Mouse (Mus musculus): ENCODE results near the gene Zmiz1.

Gene Zmiz1

GRCm38 (mm10) chr14:25614684-25615083, 155.7 kb downstream of the Zmiz1 start:
- no peak for DNase-seq (ENCODE audit: low spot score)

- no peak for DNase-seq (ENCODE audit: low spot score)
These were observed 156.6 kb downstream of the Zmiz1 start for GRCm38 (mm10) chr14:25615602-25616001.

DNA sequence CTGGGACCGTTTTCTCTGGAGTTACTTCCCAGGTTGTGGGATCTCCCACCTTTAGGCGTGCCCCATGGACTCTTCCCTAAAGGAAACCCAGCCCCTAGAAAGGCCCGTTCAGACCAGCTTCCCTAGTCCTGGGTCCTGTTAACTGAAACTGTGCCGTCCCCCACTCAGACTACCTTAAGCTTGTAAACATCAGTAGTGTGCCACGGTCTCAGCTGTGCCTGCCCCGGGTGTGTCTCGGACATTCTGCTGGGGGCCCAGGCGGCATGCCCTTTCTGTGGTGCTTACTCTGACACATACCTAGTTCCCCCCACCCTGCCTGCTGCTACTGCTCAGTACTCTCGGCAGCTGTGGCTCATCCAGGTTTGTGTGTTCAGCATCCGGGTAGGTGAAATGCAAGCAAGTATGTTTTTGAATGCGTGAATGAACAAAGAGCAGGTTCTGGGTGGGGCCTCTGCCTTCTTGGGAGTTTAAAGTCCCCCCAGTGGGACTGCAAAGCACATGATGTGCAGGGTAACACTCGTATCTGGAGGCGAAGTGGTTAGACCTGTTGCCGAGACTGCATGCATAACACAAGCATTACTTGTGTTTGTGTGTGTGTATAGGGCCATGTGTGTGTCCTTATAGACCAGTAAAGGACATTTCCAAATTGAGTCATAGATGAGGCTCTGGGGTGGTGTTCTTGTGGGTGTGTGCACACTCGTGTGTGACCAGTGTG, 157.2 kb downstream of the Zmiz1 start:
- no peak for DNase-seq (ENCODE audit: low spot score)

DNA sequence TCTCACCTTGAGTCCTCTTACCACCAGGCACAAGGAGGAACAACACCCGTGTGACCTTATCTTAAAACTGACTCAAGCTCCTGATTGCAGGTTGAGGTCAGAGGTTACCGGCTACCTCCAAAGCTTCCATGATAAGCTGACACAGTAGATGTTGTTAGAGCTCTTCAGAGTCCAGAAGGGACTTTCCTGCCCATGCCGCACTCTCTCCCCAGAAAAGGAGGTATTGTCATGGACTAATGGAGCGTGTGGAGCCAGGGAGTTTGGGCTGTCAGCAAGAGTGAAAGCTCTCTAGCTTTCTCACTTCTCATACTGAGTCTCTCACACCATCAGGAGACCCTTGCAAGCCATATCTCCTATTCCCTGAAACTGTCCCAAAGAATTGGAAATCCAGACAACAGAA, 158.3 kb downstream of the Zmiz1 start:
- DNase-seq (ENCODE audit: low spot score): no peak

- DNase-seq (ENCODE audit: low spot score): no peak
These were observed 160.2 kb downstream of the Zmiz1 start for GRCm38 (mm10) chr14:25619066-25619762.

DNA sequence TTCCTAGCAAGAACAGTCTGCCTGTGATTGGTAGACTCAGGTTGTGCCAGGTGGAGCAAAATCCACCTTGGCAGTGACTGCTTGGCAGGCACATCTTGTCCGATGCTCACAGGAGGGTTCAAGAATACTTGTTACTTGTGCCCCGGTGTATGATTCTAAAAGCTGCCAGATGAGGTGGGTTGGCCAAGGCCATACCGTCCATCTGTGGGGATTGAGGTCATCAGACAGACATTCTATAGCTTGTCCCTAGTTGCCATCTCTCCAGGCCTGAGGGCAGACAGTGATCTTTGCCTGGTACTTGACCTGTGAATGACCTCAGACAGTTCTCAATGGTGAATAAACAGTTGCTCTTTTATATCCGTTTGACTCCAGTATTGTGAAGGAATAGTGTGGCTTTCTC, 161.8 kb downstream of the Zmiz1 start:
- no peak for DNase-seq (ENCODE audit: low spot score)

GRCm38 (mm10) chr14:25623698-25624097, 164.7 kb downstream of the Zmiz1 start:
- DNase-seq (ENCODE audit: low spot score): no peak

DNA sequence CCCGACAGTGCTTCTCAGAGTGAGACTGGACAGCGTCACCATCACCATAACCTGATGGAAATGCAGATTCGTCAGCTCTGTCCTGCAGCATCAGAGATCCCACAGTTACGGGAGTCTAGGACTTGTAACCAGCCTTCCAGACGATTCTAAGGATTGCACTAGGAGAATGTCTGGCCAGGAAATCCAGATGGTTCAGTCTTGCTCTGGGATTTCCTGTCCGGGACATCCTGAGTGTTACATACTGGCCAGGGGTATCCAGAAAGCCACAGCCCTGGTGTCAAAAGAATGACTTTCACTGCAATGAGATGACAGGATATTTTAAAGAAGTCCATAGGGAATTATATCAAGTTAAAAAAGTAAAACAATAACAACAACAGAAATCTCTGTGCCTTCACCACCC, 165.7 kb downstream of the Zmiz1 start:
- DNase-seq (ENCODE audit: low spot score): no peak

GRCm38 (mm10) chr14:25627599-25628255, 168.7 kb downstream of the Zmiz1 start:
- no peak for DNase-seq (ENCODE audit: low spot score)

- no peak for DNase-seq (ENCODE audit: low spot score)
These were observed 169.6 kb downstream of the Zmiz1 start for GRCm38 (mm10) chr14:25628448-25629099.

DNA sequence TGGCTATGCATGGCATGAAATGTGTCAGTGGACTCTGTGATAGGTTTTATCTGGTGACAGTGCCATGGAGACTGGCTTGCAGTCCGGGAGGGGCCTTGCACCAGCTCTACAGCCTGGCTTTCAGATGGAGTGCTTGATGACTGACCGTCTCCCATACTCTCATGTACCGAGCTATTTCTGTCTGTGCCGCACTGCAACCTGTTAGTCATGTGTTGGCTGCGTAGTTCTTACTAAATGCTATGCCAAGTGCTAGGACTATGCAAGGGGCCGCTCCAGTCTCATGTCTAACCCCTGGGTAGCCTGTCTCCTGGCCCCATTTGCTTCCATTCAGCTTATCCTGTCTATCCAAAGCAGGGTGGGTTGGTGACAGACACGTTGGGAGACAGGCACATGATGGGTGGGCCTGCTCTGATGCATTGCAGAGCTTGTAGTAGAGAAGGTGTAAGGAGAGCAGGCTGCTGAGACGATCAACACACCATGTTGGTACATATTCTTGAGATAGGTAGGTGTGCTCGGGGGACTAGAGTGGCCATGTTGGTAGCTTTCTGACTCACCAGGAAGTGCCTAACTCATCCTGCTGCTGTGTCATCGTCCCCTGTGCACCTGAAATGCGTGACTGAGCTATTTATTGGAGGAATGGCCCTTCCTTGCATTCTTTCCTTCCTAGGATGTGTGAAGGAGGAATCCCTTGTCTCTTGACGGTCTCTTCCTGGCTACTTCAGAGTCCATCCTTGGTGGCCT, 171.1 kb downstream of the Zmiz1 start:
- no peak for DNase-seq (ENCODE audit: low spot score)

GRCm38 (mm10) chr14:25630647-25631409, 171.8 kb downstream of the Zmiz1 start:
- DNase-seq (ENCODE audit: low spot score): no peak

GRCm38 (mm10) chr14:25631481-25631880, 172.5 kb downstream of the Zmiz1 start:
- DNase-seq (ENCODE audit: low spot score): no peak

DNA sequence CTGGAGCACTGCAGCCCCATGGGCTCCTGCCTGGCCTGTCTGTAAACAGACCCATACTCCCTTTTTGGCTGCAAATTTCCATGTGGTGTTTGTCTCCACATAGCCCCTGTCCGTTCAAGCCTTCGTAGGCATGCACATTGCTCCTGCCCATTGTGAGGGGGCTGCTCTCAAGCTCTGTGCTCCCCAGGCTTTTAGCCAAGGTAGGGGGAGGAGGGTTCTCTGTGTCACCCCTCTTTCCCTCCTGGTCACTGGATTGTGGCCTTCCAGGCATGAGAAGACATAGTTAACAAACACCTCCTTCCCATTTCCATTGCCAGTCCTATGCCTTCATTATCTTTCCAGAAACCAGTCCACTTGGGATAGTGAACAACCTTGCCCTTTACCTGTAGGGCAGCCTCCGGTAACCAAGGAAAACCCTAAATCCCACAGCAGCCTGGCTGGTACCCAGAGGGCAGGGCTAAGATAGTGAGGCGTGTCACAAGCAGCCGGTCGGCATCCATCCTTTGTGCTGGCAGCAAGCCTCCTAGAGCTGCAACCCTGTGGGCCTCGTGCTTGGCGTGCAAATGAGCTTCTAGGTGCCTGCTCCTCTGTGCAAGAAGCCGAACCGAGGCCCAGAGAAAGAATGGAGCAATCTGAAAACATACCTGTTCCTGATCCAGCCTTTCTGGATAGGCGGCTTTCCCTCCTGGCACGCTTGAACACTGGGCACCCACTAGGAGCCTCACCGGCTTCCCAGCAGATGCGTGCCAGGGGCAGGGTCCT, 174.7 kb downstream of the Zmiz1 start:
- no peak for DNase-seq (ENCODE audit: low spot score)

- DNase-seq (ENCODE audit: low spot score): no peak
These were observed 175.3 kb downstream of the Zmiz1 start for GRCm38 (mm10) chr14:25634328-25634727.

GRCm38 (mm10) chr14:25635746-25636145, 176.8 kb downstream of the Zmiz1 start:
- no peak for DNase-seq (ENCODE audit: low spot score)

- no peak for DNase-seq (ENCODE audit: low spot score)
These were observed 177.3 kb downstream of the Zmiz1 start for GRCm38 (mm10) chr14:25636297-25636696.

- DNase-seq (ENCODE audit: low spot score): no peak
These were observed 180.3 kb downstream of the Zmiz1 start for GRCm38 (mm10) chr14:25639120-25639758.

- no peak for DNase-seq (ENCODE audit: low spot score)
These were observed 181.0 kb downstream of the Zmiz1 start for GRCm38 (mm10) chr14:25639979-25640378.

Measured in urinary bladder, postnatal 10 days (tissue).